Mouse (Mus musculus): Measurements from ENCODE around the gene Slc39a9. TPM values are rescaled to one million over a fixed set of nuclear protein-coding genes. Genes with fewer than 3 reads are reported as not detected.

The Slc39a9 gene
- polyA plus RNA-seq, 1 experiment from 2014 or later: 14.0 TPM

GRCm38 (mm10) chr12:80608576-80608975 is 35.1 kb upstream of the Slc39a9 start:
- Histone ChIP-seq H3K4me2 (no peak overlapping the region), H3K4me1 (replicated peaks) (peaks cover 25% of the 10 kb centered on the region), H3K27me3 (no peaks in the 10 kb centered on the region), H3K9ac (no peak overlapping the region), H3K9me3 (replicated peaks) (no peaks in the 10 kb centered on the region), H3K4me3 (no peak overlapping the region), H3K36me3 (no peaks in the 10 kb centered on the region), H3K27ac (no peak overlapping the region)
- WGBS: 62% methylated on average over 1 of the region's 1 CpGs
- ATAC-seq (replicated peaks; ENCODE audit: insufficient number of reproducible peaks, insufficient read depth, low FRiP score, low read depth): no peak

GRCm38 (mm10) chr12:80609928-80610327 is 33.8 kb upstream of the Slc39a9 start:
- H3K4me2 ChIP-seq: 0 out of 2 replicates have a peak overlapping the region, but pooled peaks have one; percentile 12
- H3K36me3 ChIP-seq: no peaks in the 10 kb centered on the region
- WGBS: 30% methylated on average over 3 of the region's 3 CpGs
- H3K27ac ChIP-seq: peak overlapping the region; percentile 79
- peak; percentile 83 for ATAC-seq (replicated peaks; ENCODE audit: insufficient number of reproducible peaks, insufficient read depth, low FRiP score, low read depth)
- no peaks in the 10 kb centered on the region for H3K27me3 ChIP-seq
- H3K9me3 ChIP-seq (replicated peaks): no peaks in the 10 kb centered on the region
- H3K4me3 ChIP-seq: no peak overlapping the region
- peaks cover 12% of the 10 kb centered on the region for H3K4me1 ChIP-seq (replicated peaks)
- H3K9ac ChIP-seq: no peak overlapping the region

GRCm38 (mm10) chr12:80612113-80612791 is 31.4 kb upstream of the Slc39a9 start:
- no peak overlapping the region for H3K27ac ChIP-seq
- 65% methylated on average over 9 of the region's 9 CpGs for WGBS
- ATAC-seq (replicated peaks; ENCODE audit: insufficient number of reproducible peaks, insufficient read depth, low FRiP score, low read depth): no peak

GRCm38 (mm10) chr12:80615371-80616257 is 28.1 kb upstream of the Slc39a9 start:
- H3K27ac ChIP-seq: no peak overlapping the region
- no peak overlapping the region for H3K4me2 ChIP-seq
- H3K9me3 ChIP-seq (replicated peaks): no peaks in the 10 kb centered on the region
- WGBS: 49% methylated on average over 7 of the region's 7 CpGs
- no peaks in the 10 kb centered on the region for H3K36me3 ChIP-seq
- ATAC-seq (replicated peaks; ENCODE audit: insufficient number of reproducible peaks, insufficient read depth, low FRiP score, low read depth): no peak
- no peak overlapping the region for H3K9ac ChIP-seq
- H3K27me3 ChIP-seq: no peaks in the 10 kb centered on the region
- H3K4me1 ChIP-seq (replicated peaks): peaks cover 2% of the 10 kb centered on the region
- no peak overlapping the region for H3K4me3 ChIP-seq

More at GRCm38 (mm10) chr12:80612113-80612791, 31.4 kb upstream of the Slc39a9 start:
- Histone ChIP-seq H3K4me3 (no peak overlapping the region), H3K4me1 (replicated peaks) (peaks cover 12% of the 10 kb centered on the region), H3K4me2 (no peak overlapping the region), H3K9me3 (replicated peaks) (no peaks in the 10 kb centered on the region), H3K27me3 (no peaks in the 10 kb centered on the region), H3K36me3 (no peaks in the 10 kb centered on the region), H3K9ac (no peak overlapping the region)

GRCm38 (mm10) chr12:80620501-80620900 is 23.2 kb upstream of the Slc39a9 start:
- WGBS: 68% methylated on average over 5 of the region's 5 CpGs
- no peak overlapping the region for H3K9ac ChIP-seq
- ATAC-seq (replicated peaks; ENCODE audit: insufficient number of reproducible peaks, insufficient read depth, low FRiP score, low read depth): no peak

GRCm38 (mm10) chr12:80631790-80632189 is 11.9 kb upstream of the Slc39a9 start:
- Histone ChIP-seq H3K9me3 (replicated peaks) (no peaks in the 10 kb centered on the region), H3K27me3 (no peaks in the 10 kb centered on the region), H3K4me3 (no peak overlapping the region), H3K4me2 (no peak overlapping the region), H3K36me3 (peaks cover 34% of the 10 kb centered on the region), H3K27ac (no peak overlapping the region), H3K9ac (no peak overlapping the region), H3K4me1 (replicated peaks) (no peaks in the 10 kb centered on the region)
- 76% methylated on average over 5 of the region's 5 CpGs for WGBS
- ATAC-seq (replicated peaks; ENCODE audit: insufficient number of reproducible peaks, insufficient read depth, low FRiP score, low read depth): no peak

More at GRCm38 (mm10) chr12:80620501-80620900, 23.2 kb upstream of the Slc39a9 start:
- no peak overlapping the region for H3K4me3 ChIP-seq
- no peaks in the 10 kb centered on the region for H3K27me3 ChIP-seq
- no peaks in the 10 kb centered on the region for H3K36me3 ChIP-seq
- H3K27ac ChIP-seq: no peak overlapping the region
- H3K4me2 ChIP-seq: no peak overlapping the region
- no peaks in the 10 kb centered on the region for H3K9me3 ChIP-seq (replicated peaks)
- no peaks in the 10 kb centered on the region; the same call in 1 of the 2 replicates for H3K4me1 ChIP-seq (replicated peaks)

GRCm38 (mm10) chr12:80642725-80643692 is 674 bp upstream of the Slc39a9 start:
- Histone ChIP-seq H3K4me2 (peak overlapping the region; percentile 89), H3K36me3 (peaks cover 33% of the 10 kb centered on the region), H3K4me3 (peak overlapping the region; percentile 99), H3K27me3 (no peaks in the 10 kb centered on the region), H3K27ac (peak overlapping the region; percentile 93), H3K9ac (peak overlapping the region; percentile 97), H3K9me3 (replicated peaks) (no peaks in the 10 kb centered on the region), H3K4me1 (replicated peaks) (peaks cover 31% of the 10 kb centered on the region)
- WGBS: 2% methylated on average over 48 of the region's 48 CpGs
- ATAC-seq (replicated peaks; ENCODE audit: insufficient number of reproducible peaks, insufficient read depth, low FRiP score, low read depth): peak; percentile 66

- Histone ChIP-seq H3K9ac (peak overlapping the region; percentile 67), H3K36me3 (peaks cover 27% of the 10 kb centered on the region), H3K4me2 (peak overlapping the region; percentile 89), H3K4me3 (peak overlapping the region; percentile 99), H3K27ac (no peak overlapping the region; the same call in 1 of the 2 replicates), H3K4me1 (replicated peaks) (peaks cover 31% of the 10 kb centered on the region), H3K9me3 (replicated peaks) (no peaks in the 10 kb centered on the region), H3K27me3 (no peaks in the 10 kb centered on the region)
- 4% methylated on average over 18 of the region's 18 CpGs for WGBS
- no peak for ATAC-seq (replicated peaks; ENCODE audit: insufficient number of reproducible peaks, insufficient read depth, low FRiP score, low read depth)
Measured at GRCm38 (mm10) chr12:80644506-80644868, 804 bp downstream of the Slc39a9 start.

- WGBS: 90% methylated on average over 3 of the region's 3 CpGs
- no peak overlapping the region for H3K27ac ChIP-seq
- no peaks in the 10 kb centered on the region for H3K27me3 ChIP-seq
- no peak for ATAC-seq (replicated peaks; ENCODE audit: insufficient number of reproducible peaks, insufficient read depth, low FRiP score, low read depth)
- H3K36me3 ChIP-seq: peaks cover 16% of the 10 kb centered on the region
- no peak overlapping the region for H3K9ac ChIP-seq
- H3K4me3 ChIP-seq: no peak overlapping the region
- peaks cover 31% of the 10 kb centered on the region for H3K4me1 ChIP-seq (replicated peaks)
- H3K4me2 ChIP-seq: peak overlapping the region; percentile 89
- no peaks in the 10 kb centered on the region for H3K9me3 ChIP-seq (replicated peaks)
Measured at GRCm38 (mm10) chr12:80646377-80646776, 2.7 kb downstream of the Slc39a9 start.

- Histone ChIP-seq H3K27ac (peak overlapping the region; percentile 27; the same call in 1 of the 2 replicates), H3K4me3 (no peak overlapping the region), H3K36me3 (peaks cover 5% of the 10 kb centered on the region; the same call in 1 of the 2 replicates), H3K9me3 (replicated peaks) (no peaks in the 10 kb centered on the region), H3K27me3 (no peaks in the 10 kb centered on the region), H3K4me2 (0 out of 2 replicates have a peak overlapping the region, but pooled peaks have one; percentile 13), H3K4me1 (replicated peaks) (peaks cover 10% of the 10 kb centered on the region), H3K9ac (no peak overlapping the region)
- 75% methylated on average over 7 of the region's 7 CpGs for WGBS
- no peak for ATAC-seq (replicated peaks; ENCODE audit: insufficient number of reproducible peaks, insufficient read depth, low FRiP score, low read depth)
Measured at GRCm38 (mm10) chr12:80653951-80654658, 10.4 kb downstream of the Slc39a9 start.

Data from heart, embryonic 15.5 days (tissue).